Mouse (Mus musculus) hematopoietic stem cell, adult 5-6 weeks (primary cell): Measurements from ENCODE around the gene Lctl. TPM values are rescaled to one million over a fixed set of nuclear protein-coding genes. Genes with fewer than 3 reads are reported as not detected.
A peak's percentile ranks its signal among the peaks of the same experiment; 100 is the strongest.

ENCODE experiments used
- ATAC-seq, 2 experiments: fragments of 125-278 bp in 1 of 2; replicated peaks in 1 of 2; 2 replicates each; pipeline ENCODE4 v1.8.0; 2016 to 2017; ENCODE audit warnings: inconsistent platforms in 2 of 2, mild to moderate bottlenecking in 2 of 2, moderate number of reproducible peaks in 2 of 2, low read depth in 1 of 2, moderate TSS enrichment in 1 of 2; ENCODE audit not compliant: low FRiP score in 2 of 2, poor library complexity in 2 of 2, severe bottlenecking in 2 of 2, insufficient read depth in 1 of 2, low TSS enrichment in 1 of 2
- total RNA-seq: library from RNA; stranded (forward); fragments of 172-1452, 232-1000 nt; gene quantifications from 2 replicates; pipeline ENCODE4 v1.2.3, GENCODE M21; 2017

The Lctl gene
- not detected in 2 replicates for total RNA-seq

DNA sequence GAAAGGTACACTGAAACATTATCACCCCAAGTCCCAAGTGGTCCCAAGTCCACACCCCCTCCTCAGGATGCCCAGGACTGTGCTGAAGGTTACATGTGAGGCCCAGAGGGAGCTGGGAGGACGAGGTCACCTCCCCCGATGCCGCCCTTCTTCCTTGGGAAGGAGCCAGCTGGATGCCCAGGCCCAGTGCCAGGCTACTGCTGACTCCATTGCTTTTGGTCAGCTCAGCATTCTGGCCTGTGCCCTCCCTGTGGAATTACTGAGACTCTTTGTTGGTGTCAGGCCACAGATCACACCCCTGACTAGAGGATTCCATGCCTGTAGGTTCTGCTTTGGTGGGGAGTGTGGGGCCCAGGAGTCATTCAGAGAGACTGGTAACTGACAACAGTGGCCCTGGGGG lies at the start of gene Lctl:
Gene Lctl, plus strand, starts transcription at position 272 of the 400 bp plus-strand sequence.
- ATAC-seq, result no peak

DNA sequence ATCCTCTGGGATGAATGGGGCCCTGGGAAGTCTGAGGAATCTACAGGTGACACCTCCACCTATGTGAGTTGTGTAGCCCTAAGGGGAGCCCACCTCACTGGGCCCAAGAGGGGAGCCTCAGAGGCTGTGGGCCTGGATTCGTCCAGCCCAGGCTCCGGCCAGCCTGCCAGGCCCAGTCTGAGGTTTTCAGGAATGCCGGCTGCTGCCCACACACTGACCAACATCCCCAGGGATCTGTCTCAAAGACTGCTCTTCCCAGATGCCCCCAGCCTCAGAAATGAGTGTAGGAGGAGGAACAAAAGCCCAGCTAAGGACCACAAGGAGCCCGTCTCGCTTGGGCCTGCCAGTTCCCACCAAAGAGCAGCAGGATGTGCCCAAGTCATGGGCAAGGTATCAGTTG lies 49.2 kb upstream of the Lctl start:
- ATAC-seq, result no peak

DNA sequence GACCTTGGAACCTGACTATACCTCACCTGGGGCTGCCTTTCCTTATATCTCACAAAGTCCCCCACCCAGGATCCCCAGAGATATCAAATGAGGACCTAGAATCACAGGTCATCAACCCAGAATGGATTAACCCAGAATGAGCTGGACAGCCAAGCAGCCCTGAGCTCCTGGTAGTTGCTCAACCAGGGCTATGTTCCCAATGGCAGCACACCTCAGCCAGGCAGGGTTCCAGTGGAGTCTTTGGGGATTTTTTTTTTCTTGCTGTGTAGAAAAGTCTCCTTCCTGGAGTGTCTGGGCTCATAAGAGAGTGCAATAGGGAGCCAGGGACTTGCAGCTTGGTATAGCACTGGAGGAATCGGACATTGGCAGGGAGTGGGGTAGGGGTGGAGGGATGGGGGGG lies 48.4 kb upstream of the Lctl start:
- ATAC-seq, result no peak

DNA sequence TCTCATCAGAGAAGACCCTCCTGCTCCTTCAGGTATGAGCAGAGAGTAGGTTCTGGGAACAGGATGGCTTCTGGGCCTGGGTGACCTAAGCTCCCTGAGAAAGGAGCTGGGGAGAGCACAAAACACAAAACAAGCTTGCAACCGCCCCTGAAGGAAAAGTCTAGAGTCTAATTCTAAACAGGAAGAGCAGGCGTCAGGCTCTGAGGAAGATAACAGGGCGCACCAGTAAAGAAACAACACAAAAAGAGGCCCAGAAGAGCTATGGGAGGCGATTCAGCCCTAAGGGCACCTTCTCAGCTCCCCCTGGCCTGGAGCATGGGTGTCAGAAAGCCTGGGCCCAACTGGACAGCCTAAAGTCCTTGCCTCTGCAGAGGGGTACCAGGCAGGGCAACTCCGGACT lies 47.8 kb upstream of the Lctl start:
- ATAC-seq, result no peak

DNA sequence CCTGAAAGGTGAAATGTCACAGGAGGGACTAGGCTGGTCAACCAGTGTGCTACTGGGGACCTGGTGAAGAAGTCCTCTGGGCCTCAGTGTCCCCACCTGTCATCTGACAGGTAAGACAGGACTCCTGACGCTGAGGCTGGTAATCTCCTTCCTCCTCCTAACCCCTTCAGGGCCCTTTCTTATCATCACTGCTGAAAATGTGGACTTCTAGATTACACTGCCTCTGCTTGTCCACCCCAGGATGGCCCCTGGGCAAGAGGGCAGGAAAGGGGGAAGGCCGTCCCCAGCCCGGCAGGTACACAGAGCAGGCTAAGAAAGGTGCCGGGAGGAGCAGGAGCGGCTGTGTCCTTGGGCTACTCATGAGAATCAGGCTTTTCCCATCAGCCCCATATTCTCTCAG lies 46.3 kb upstream of the Lctl start:
- no peak for ATAC-seq

DNA sequence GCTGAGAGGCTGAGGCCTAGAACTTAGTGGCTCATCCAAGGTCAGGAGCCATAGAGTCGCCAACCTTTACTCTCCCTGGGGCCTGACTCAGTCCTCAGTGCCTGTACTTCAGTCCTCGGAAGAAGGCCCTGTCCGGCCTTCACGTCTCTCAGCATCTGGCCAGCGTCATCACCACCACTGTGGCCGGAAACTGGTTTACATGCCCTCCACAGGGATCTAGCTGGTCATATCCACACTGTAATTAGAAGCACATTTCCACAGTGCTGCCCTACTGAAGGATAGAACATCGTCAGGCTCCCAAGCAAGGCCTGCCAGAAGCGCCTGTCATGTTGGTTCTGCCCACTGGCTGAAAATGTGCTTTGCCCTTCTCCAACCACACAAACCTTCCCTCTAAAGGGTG lies 42.1 kb upstream of the Lctl start:
- ATAC-seq, result no peak

DNA sequence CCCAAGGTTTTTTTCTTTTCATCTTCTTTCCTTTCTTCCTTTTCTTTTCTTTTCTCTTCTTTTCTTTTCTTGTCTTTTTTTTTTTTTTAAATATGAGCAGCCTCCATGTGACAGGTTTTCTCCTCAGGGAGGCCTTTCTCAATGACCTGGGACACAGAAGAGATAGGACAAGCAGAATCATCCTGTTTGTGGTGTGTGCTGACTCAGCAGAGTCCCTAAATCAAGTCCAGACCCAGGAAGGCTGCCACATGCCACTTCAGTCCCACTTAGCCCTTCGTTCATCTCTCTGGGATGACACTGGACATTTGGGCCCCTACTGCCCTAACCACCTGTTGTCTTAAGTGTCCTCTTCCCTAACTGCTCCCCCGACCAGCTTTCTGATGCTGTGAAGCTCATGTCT lies 40.5 kb upstream of the Lctl start:
- no peak for ATAC-seq

DNA sequence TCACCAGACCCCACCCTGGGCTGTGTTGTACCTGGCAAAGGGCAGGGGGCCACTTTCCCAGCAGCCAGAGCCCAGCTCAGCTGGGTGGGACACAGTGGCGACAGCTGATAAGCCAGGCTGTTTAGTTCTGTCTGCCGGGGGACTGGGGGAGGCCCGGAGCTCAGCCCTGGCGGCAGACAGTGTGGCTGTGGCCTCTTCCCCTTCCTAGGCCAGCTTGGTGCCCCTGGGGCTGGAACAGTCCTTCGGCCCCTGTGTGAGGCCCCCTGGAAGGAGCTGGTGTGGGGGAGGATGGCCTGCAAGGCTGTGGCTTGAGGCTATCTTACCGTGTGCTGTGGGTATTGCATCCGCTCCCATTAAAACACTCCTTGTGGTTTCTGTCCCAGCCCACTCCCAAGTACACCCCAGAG lies 38.6 kb upstream of the Lctl start:
- peak; percentile 72 to 86 for ATAC-seq

DNA sequence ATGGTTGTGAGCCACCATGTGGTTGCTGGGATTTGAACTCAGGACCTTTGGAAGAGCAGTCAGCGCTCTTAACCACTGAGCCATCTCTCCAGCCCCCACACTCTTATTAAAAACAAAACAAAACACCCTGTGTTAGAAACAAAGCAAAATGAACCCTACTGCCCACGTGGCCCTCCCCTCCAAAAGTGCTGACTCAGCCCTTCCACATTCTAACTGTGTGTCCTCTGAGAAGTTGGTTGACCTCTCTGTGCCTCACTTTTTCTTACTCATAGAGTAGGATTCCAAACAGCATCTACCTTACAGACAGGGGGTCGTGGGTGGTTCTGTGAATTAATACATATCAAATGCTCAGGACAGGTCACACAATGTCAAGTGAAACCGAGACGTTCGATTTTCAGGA lies 37.0 kb upstream of the Lctl start:
- no peak for ATAC-seq

DNA sequence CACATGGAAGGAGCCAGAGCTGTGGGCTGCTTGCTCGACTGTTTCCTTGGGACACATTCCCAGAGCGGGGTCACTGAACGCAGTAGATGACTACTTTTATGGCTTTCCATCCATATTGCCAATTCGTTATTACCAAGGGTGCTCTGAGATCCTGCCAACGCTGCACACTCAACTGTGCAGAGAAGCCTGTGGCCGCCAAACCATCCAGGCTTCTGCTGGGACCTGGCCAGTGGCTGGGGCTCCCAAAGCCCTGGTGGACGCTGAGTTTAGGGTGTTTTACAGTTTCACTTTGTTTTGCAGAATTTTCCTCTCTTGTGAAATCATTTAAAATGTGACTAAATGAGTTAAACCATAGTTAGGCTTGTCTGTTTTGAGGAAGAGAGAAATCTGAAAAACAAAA lies 32.7 kb upstream of the Lctl start:
- ATAC-seq, result no peak

DNA sequence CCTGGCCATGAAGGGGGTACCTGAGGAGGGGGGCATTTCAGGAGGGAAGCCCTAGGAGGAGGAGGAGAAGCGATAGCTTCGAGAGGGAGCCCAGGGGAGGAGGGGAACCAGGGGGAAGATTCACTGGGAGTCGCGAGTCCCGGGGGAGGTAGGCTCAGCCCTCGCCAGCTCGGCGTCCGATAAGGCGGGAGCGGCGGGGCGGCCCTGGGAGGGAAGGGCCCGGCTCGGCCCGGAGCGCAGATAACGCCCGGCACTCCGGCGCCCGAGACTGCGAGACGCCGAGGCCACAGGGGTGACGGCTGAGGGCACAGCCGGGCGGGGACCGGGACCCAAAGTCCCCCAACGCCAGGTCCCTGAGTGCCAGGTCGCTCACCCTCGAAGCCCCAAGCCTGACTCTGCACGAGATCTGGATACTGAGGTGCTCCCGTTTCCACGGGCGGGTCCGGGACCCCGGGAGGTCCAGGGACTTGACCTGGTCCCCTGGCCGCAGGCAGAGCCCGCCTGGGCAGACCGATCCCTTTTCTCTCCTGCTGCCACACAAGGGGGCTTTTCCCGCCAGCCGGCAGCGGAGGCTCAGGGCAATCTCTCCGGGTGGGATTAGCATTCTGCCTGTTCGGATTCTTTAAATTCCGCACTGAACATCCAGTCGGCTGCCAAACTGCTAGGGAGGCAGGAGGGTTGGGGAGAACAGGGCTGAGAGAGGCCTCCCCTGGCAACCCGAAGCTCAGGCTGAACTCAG lies 32.1 kb upstream of the Lctl start:
- no peak; a peak in 1 of 4 replicates for ATAC-seq

DNA sequence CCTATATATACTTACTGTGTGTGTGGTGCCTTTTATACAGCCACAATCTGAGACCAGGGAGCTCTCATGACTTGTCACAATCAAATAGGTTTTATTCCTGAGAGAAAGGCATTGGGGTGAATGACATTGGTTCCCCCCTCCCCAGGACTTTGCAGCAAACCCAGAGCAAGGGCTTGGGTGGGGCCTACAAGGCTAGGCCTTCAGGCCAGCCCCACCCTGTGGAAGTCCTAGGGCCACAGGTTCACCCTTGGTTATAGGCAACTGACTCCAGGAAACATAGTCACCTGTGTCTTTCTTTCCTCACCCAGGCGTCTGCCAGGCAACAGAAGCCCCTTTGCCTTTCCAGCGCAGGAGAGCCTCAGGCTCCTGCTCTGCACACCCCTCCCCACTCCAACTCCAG lies 31.0 kb upstream of the Lctl start:
- ATAC-seq, result no peak

DNA sequence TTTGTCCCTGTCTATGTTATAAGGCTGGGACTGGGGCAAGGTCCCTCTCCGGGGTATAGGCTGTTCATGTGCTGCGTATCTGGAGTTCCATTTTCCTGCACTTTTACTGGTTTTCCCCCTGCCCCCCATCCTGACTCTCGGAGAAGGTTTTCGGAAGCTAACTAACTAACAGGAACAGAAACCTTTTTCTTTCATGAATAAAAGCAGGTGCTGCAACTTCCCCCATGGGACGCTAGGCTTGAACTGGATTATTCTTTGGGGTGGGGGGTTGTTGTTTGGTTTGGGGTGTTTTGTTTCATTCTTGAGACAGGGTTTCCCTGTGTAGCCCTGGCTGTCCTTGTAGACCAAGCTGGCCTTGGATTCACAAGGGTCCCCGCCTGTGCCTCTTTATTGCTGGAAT lies 30.4 kb upstream of the Lctl start:
- ATAC-seq, result no peak

DNA sequence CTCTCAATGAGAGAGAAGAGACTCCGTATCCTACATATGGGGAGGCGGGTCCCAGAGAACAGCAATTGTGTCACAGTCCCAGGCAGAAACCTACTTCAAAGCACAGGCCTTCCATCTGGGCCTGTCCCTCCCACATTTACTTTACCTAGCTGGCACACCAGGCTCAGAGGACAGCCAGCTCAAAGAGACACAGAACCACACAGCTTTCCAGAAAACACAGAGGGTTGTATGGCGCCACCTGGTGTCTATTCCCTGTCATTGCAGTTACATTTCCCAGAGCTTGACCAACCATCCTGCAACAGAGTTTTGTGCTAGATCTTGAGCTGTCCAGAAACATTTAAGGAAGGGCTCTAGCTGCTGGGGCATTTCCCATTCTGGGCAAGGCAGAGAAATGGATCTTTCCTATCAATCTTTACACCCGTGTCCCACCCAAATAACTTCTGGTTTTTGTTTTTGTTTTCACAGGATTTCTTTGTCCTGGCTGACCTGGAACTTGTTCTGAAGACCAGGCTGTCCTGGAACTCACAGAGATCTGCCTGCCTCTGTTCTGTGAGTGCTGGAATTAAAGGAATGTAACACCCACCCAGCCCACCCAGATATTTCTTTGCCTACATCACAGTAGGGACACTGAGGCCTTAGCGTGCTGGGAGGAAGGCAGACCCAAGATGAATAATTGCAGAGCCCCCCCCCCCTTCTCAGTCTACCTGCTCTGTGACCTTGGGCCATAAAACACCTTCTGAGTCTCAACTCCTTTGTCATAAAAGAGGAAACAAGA lies 29.3 kb upstream of the Lctl start:
- peak; percentile 37 to 58; a peak in 3 of 4 replicates for ATAC-seq

DNA sequence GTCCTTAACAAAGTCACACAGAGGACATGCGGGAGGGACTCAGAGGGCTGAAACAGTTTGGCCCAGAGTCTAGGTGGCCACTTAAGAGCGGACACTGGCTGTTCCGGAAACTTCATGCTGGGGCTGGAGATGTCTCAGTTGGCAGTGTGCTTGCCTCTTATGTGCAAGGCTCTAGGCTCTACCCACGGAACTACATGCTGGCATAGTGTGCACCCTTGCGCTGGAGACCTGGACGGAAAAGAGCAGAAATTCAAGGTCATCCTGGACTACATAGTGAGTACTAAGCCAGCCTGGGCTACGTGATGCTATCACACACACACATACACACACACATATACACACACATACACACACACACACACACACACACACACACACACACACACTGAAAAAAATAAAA lies 28.6 kb upstream of the Lctl start:
- no peak for ATAC-seq

DNA sequence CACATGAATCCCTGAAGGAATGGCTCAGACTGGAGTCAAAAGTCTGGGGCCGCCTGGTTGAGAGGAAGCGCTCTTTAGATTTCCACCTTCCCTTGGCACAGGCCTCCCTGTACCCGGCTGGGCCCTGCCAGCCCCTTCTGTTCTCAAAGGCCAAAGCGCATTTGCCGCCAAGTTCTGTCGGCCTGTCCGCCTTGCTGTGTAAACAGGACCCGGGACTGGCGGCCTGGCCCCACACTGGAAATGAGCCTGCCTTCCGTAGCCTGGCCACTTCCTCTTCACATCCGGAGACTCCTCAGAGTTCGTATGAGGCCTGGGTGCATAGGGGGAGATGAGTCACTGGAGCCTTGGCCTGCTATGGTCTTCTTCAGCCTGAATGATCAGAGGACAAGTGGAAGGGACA lies 27.9 kb upstream of the Lctl start:
- peak; percentile 78 to 81 for ATAC-seq

DNA sequence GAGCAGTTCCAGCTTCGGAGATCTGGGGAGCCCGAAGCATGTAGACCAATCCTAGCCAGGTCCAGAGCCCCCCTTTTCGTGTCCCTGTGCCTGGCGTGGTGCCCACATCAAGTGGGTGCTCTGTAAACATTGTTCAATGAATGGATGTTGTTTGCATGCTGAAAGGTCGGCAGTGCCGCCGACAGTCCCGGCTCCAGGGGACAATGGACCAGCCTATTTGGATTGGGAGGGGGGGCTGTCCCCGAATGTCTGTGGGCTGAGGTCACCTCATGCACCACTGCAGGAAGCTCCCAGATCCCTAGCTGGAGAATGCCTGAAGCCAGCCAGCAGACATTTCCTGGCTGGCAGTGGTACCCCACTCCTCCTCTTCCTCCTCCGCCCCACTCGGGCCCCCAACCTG lies 22.9 kb upstream of the Lctl start:
- ATAC-seq, result no peak

DNA sequence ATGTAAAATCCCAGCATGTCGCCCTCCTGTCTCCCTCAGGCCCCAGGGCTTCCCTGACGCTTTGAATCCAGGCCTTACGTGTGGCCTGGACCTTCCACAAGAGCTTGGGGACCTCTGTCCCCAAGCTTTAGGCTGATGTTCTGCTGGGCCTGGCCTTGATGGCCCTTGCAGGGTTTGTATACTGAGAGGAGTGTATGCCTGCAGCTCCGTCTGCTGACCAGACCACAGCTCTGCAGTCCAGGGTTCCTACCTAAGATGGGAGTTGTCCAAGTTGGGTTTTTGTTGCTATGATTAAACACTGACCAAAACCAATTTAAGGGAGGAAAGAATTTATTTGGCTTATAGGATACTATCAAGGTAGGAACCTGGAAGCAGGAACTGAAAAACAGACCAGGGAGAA lies 18.7 kb upstream of the Lctl start:
- no peak for ATAC-seq

DNA sequence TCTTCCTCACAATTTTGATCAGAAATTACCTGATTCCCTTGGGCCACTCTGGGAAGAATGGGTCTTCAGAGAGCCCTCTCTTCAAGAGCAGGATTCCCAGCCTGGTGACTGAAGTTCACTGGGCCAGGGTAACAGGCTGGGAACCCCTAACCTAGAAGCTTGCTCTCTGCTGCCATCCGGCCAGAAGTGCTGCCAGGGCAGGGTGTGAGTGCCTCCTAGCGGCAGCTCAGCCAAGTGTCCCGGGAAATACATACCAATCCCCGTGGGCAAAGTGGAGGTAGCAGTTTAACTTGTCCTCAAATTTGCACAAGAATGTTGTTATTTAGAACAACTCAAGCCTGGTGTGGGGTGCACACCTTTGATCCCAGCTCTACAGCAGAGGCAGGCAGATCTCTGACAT lies 16.5 kb upstream of the Lctl start:
- peak; percentile 78 to 79; a peak in 3 of 4 replicates for ATAC-seq
